Mouse (Mus musculus) liver, embryonic 16.5 days (tissue): ENCODE data around the gene Dok4. TPM values are rescaled to one million over a fixed set of nuclear protein-coding genes. Genes with fewer than 3 reads are reported as not detected.
"Not testable (repeated sequence)": the region's sequence is repeated elsewhere in the genome, so short reads cannot be mapped to it uniquely, and the experiment has no call there.

Experiments
- ATAC-seq: fragments of 200-750 bp; cut with Nextera tagmentation; 2 replicates; pipeline ENCODE4 v1.8.0; 2017; ENCODE audit warnings: low read depth, mild to moderate bottlenecking, moderate number of reproducible peaks, moderate library complexity
- H3K27ac ChIP-seq: fragments of 300-500 bp; sonication (generic); 2 replicates; pipeline ENCODE4 v1.5.1; 2014; ENCODE audit warnings: mild to moderate bottlenecking, low read length
- H3K27me3 ChIP-seq: fragments of 300-500 bp; sonication (generic); 2 replicates; pipeline ENCODE4 v1.6.1; 2014; ENCODE audit warnings: low read depth, low read length, mixed read lengths; ENCODE audit not compliant: control insufficient read depth, insufficient read depth
- H3K36me3 ChIP-seq: fragments of 300-500 bp; sonication (generic); 2 replicates; pipeline ENCODE4 v1.6.1; 2014; ENCODE audit warnings: mild to moderate bottlenecking; ENCODE audit not compliant: control insufficient read depth, insufficient read depth
- H3K4me1 ChIP-seq: fragments of 300-500 bp; sonication (generic); 2 replicates; pipeline ENCODE4 v1.6.1; 2014; ENCODE audit warnings: low read depth, low read length, mixed read lengths; ENCODE audit not compliant: control insufficient read depth
- H3K4me2 ChIP-seq: fragments of 300-500 bp; sonication (generic); 2 replicates; pipeline ENCODE4 v1.6.1; 2014; ENCODE audit warnings: low read depth, low read length, mixed read lengths
- H3K4me3 ChIP-seq: fragments of 300-500 bp; sonication (generic); 2 replicates; pipeline ENCODE4 v1.5.1; 2014; ENCODE audit warnings: low read depth, mild to moderate bottlenecking, low read length
- H3K9ac ChIP-seq: fragments of 300-500 bp; sonication (generic); 2 replicates; pipeline ENCODE4 v1.6.1; 2014; ENCODE audit warnings: low read depth, low read length
- H3K9me3 ChIP-seq: fragments of 300-500 bp; sonication (generic); replicated peaks from 2 replicates; pipeline ENCODE4 v1.6.1; 2016; ENCODE audit warnings: low read length; ENCODE audit not compliant: control insufficient read depth
- WGBS: fragments of 180-500 bp; shearing (Covaris S2); extraction: QIAGEN DNeasy Blood & Tissue Kit; methylation state at CpG from one replicate; pipeline ENCODE4 v1.1.7; 2014; ENCODE audit not compliant: insufficient replicate concordance; 5-methylcytosine and 5-hydroxymethylcytosine counted together
- polyA plus RNA-seq: library from polyadenylated mRNA; unstranded; fragments of >200 nt; fragmentation: Nextera tagmentation; extraction: Ambion mirVana; gene quantifications from 2 replicates; pipeline ENCODE4 v1.2.1, GENCODE M21; 2015

Gene Dok4
- polyA plus RNA-seq, 1 experiment from 2014 or later: 9.4 TPM

DNA sequence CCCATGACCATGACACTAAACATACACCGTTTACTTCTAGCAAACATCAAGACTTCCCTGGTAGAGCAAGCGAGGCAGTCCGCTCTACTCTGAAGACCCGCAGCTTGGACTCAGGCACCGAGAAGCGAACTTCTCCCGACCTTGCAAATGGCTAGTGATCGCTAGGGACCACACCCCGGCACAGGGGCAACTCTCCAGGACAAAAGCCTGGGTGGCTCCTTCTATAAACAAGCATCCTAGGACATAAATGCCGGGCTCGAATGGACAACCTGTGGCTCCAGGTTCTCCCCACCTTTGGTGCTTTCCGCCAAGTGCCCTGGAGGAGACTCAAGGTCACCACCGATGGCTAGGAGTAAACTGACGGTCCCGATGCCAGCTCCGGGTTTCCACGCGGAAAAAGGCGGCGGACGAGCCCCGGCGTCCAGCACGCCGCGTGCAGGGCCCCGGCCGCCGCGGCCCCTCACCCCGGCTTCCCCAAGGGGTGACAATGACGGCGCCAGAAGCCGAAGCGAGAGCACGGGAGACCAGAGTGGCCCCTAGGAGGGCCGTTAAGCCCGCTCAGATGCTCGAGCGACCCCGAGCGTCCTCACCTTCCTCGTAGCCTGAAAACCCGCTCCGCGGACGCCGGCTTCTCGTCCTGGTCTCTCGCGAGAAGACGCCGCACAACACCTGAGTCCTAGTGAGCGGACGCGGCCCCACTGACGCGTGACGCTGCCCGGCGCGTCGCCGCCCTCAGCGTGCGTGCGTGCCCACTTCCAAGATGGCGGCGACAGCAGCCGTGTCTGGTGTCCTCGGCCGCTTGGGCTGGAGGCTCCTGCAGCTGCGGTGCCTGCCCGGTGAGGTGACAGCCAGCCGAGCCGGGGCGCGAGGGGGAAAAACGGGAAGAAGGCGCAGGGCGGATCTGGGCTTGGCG, 38.2 kb downstream of the Dok4 start, which contains the start of the genes Coq9 and Ciapin1:
Gene Coq9 (plus strand): TSS at position 660 of the 913 bp plus-strand sequence.
Gene Ciapin1 (minus strand): TSS at position 697 of the 913 bp plus-strand sequence.
- peak within 1 kb of the TSS; percentile 88 for H3K4me2 ChIP-seq
- under 1% methylated on average over 82 of the region's 82 CpGs for WGBS
- H3K4me3 ChIP-seq: peak within 1 kb of the TSS; percentile 99
- H3K9me3 ChIP-seq: no peaks in the 10 kb centered on the region
- no peaks in the 10 kb centered on the region for H3K27me3 ChIP-seq
- peaks cover 20% of the 10 kb centered on the region for H3K4me1 ChIP-seq
- H3K9ac ChIP-seq: peak within 1 kb of the TSS; percentile 98
- peak within 1 kb of the TSS; percentile 96 for H3K27ac ChIP-seq
- ATAC-seq: peak; percentile 98
- no peaks in the 10 kb centered on the region for H3K36me3 ChIP-seq

DNA sequence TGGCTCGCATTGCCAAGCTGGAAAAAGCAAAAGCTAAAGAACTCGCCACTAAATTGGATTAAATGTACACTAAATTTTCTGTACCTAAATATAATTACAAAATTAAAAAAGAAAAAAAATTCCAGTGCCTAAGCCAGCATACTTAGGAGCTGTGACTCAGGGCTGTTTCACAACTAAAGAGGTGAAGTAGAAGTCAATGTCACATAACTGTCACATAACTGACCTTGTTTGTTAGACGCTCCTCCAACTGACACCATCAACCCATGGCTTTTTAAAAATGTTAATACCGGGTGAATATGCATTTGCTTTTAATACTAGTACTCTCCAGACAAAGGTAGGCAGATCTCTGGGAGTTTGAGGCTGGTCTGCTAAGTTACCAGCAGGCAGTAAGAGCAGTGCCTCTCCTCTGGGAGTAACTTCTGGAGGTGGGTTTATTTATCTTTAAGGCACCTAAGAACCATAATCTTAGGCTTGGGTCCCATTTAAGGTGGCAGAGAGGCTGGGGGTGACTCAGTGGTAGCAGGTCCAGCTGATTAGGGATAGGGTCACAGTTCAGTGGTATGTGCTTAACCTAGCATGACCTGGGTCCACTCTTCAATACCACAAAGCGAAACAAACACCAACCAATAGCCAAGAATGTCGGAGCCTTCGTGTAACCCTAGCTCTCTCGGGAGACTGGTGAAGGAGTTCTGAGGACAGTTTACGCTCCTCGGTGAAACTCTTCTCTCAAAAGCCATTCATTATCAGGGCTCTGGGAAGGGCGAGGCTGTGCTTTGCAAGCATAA, 39.5 kb downstream of the Dok4 start:
- H3K27ac ChIP-seq: peak overlapping the region; percentile 45; the same call in 1 of the 2 replicates

GRCm38 (mm10) chr8:94835751-94836150, 40.4 kb downstream of the Dok4 start:
- 85% methylated on average over 13 of the region's 13 CpGs for WGBS
- not testable (repeated sequence) for ATAC-seq

More for the DNA sequence above, 39.5 kb downstream of the Dok4 start:
- 45% methylated on average over 11 of the region's 11 CpGs for WGBS
- H3K9ac ChIP-seq: peak overlapping the region; percentile 98
- H3K4me1 ChIP-seq: peaks cover 20% of the 10 kb centered on the region
- no peaks in the 10 kb centered on the region for H3K27me3 ChIP-seq
- peaks cover 5% of the 10 kb centered on the region; the same call in 1 of the 2 replicates for H3K36me3 ChIP-seq
- no peaks in the 10 kb centered on the region for H3K9me3 ChIP-seq
- peak overlapping the region; percentile 88 for H3K4me2 ChIP-seq
- ATAC-seq: no peak
- H3K4me3 ChIP-seq: peak overlapping the region; percentile 99

GRCm38 (mm10) chr8:94833901-94834405, 42.2 kb downstream of the Dok4 start:
- not testable (repeated sequence) for H3K4me3 ChIP-seq, H3K27ac ChIP-seq, ATAC-seq, H3K9ac ChIP-seq, H3K9me3 ChIP-seq, H3K4me2 ChIP-seq, H3K27me3 ChIP-seq
- peaks cover 16% of the 10 kb centered on the region for H3K4me1 ChIP-seq
- WGBS: 55% methylated on average over 7 of the region's 7 CpGs
- peaks cover 20% of the 10 kb centered on the region for H3K36me3 ChIP-seq

More at GRCm38 (mm10) chr8:94835751-94836150, 40.4 kb downstream of the Dok4 start:
- H3K4me2 ChIP-seq, H3K9ac ChIP-seq, H3K9me3 ChIP-seq, H3K4me3 ChIP-seq, H3K27me3 ChIP-seq, H3K27ac ChIP-seq: not testable (repeated sequence)
- H3K36me3 ChIP-seq: peaks cover 13% of the 10 kb centered on the region
- H3K4me1 ChIP-seq: peaks cover 20% of the 10 kb centered on the region

GRCm38 (mm10) chr8:94828284-94828683, 47.8 kb downstream of the Dok4 start:
- no peaks in the 10 kb centered on the region for H3K27me3 ChIP-seq
- H3K4me1 ChIP-seq: no peaks in the 10 kb centered on the region
- H3K4me2 ChIP-seq: no peak overlapping the region
- peaks cover 52% of the 10 kb centered on the region for H3K36me3 ChIP-seq
- H3K9me3 ChIP-seq: no peaks in the 10 kb centered on the region
- H3K4me3 ChIP-seq: no peak overlapping the region
- no peak overlapping the region for H3K27ac ChIP-seq
- 90% methylated on average over 6 of the region's 6 CpGs for WGBS
- ATAC-seq: no peak
- no peak overlapping the region for H3K9ac ChIP-seq

- ATAC-seq: no peak
- Histone ChIP-seq H3K27me3 (no peaks in the 10 kb centered on the region), H3K9ac (no peak overlapping the region), H3K36me3 (peaks cover 52% of the 10 kb centered on the region), H3K27ac (no peak overlapping the region), H3K4me2 (no peak overlapping the region), H3K9me3 (no peaks in the 10 kb centered on the region), H3K4me1 (no peaks in the 10 kb centered on the region; the same call in 1 of the 2 replicates), H3K4me3 (no peak overlapping the region)
- WGBS: 90% methylated on average over 5 of the region's 5 CpGs
Observed at GRCm38 (mm10) chr8:94826210-94826609, 49.9 kb downstream of the Dok4 start.

GRCm38 (mm10) chr8:94825170-94825569, 51.0 kb downstream of the Dok4 start:
- peaks cover 43% of the 10 kb centered on the region for H3K36me3 ChIP-seq
- 86% methylated on average over 6 of the region's 6 CpGs for WGBS
- no peak overlapping the region for H3K27ac ChIP-seq

GRCm38 (mm10) chr8:94822637-94823560, 53.2 kb downstream of the Dok4 start:
- no peak overlapping the region for H3K27ac ChIP-seq
- peaks cover 36% of the 10 kb centered on the region for H3K36me3 ChIP-seq

More at GRCm38 (mm10) chr8:94825170-94825569, 51.0 kb downstream of the Dok4 start:
- no peak overlapping the region for H3K4me2 ChIP-seq
- ATAC-seq: no peak
- no peaks in the 10 kb centered on the region for H3K27me3 ChIP-seq
- H3K9ac ChIP-seq: no peak overlapping the region
- no peaks in the 10 kb centered on the region for H3K9me3 ChIP-seq
- peaks cover 5% of the 10 kb centered on the region for H3K4me1 ChIP-seq
- H3K4me3 ChIP-seq: no peak overlapping the region

More at GRCm38 (mm10) chr8:94822637-94823560, 53.2 kb downstream of the Dok4 start:
- no peaks in the 10 kb centered on the region for H3K27me3 ChIP-seq
- H3K9me3 ChIP-seq: no peaks in the 10 kb centered on the region
- peak; percentile 59 for ATAC-seq
- H3K9ac ChIP-seq: no peak overlapping the region
- H3K4me2 ChIP-seq: no peak overlapping the region
- H3K4me3 ChIP-seq: no peak overlapping the region
- peaks cover 9% of the 10 kb centered on the region for H3K4me1 ChIP-seq
- WGBS: 83% methylated on average over 23 of the region's 23 CpGs
